Mouse (Mus musculus): ENCODE measurements around the gene Hectd4.
"Not testable (repeated sequence)": the region's sequence is repeated elsewhere in the genome, so short reads cannot be mapped to it uniquely, and the experiment has no call there.

Gene Hectd4

DNA sequence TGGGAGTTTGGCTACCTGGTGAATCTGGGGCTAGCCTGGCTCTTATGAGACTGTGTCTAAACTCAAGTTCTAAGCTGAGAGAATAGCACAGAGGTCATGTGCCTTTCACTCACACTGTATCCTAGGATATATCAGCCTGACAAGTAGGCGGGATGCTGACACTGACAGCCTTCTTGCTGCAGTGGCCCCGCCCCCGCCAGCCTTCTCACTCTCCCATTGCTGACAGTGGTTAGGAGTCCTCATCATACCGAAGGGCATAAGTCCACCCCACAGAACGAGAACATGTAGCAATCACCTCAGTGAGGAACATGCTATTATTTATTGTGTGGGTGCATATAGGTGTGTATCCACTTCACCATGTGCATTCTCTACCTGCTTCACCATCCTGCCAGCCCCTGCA lies 64.8 kb downstream of the Hectd4 start:
- DNase-seq (ENCODE audit: low spot score) = no peak

DNA sequence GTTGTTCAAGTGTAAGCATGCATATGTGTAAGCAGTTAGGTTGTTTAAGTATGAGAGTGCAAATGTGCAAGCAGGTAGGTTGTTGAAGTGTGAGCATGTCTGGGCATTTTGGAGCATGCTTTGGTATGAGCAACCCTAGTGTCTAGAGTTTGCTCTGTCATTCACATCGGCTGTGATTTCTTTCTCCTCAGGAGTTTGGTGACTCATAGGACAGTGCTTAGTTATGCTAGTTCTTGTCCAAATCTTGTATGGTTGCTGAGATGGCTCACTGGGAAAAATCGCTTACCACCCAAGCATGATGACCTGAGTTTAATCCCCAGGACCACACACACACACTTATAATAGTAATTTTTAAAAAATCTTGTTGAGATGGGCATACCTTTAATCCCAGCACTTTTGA lies 67.2 kb downstream of the Hectd4 start:
- DNase-seq (ENCODE audit: low spot score) = no peak

DNA sequence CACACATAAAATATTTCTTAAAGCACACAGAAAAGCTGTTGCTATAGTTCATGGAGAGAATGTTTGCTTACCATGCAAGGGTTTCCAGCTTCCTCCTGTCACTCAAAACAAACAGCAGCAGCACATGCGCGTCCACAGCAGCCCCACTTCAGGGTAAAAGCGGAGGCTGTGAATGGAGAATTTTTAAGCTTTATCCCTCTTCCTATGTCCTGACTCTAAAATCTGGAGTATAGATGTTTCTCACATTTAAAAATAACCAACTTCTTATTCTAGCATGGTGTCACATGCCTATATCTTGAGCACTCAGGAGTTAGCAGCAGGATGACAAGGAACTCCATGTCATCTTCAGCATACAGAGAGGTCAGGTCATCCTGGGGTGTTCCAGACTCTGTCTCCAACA lies 70.3 kb downstream of the Hectd4 start:
- DNase-seq (ENCODE audit: low spot score) = no peak

DNA sequence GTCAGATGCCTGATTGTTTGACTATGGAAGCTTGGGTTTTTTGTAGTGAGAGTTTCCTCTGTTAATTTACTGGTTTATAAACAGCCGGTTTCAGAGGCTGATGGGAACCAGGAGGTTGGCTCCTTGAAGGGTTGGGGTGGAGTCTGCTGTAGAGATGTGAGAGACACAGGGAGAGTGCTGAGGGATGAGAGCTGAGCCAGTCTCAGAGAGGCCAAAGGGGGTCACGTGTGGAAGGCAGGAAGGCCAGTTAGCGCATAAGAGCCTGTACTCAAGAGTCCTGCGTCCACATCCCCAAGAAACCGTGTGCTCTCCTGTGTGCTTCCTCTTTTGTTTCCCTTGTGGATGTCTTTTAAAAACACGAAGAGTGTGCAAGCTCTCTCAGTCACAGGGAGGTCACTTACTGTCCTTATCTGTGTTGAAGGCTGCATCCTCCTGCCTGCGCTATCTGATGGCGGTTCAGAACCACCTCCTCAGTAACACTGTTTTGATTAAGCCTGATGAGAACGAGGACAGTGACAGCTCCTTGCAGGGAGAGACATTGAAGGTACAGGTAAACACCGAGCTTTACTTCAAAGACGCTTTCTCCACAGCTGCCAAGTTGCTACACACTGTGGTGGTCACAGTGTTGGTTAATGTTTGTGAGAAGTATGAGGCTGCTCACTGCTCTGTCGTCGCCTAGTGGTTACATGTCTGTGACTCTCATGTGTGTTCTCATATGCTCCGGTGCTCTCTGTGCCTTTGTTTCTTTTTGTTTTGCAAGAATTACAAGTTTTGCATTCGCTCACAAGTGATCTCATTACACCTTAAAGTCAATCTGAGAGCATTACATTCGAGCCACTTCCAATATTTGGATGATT lies 72.5 kb downstream of the Hectd4 start:
- no peak for DNase-seq (ENCODE audit: low spot score)

DNA sequence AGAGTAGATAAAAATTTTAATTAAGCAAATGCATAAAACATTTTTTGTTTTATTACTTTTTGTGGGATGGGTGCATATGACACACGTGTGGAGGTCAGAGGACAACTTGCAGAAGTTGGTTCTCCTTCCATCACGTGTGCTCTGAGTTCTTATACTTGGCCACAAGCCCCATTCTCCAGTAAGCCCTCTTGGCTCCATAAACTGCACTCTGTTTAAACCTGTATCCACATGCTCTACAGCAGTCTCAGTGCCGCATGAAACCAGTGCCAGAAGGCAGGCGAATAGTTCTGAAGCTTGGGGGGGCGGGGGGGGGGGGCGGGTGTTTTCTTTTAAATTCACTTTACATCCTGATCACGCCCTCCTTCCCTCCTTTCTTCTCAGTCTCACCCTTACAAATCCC lies 85.0 kb downstream of the Hectd4 start:
- no peak for DNase-seq (ENCODE audit: low spot score)

DNA sequence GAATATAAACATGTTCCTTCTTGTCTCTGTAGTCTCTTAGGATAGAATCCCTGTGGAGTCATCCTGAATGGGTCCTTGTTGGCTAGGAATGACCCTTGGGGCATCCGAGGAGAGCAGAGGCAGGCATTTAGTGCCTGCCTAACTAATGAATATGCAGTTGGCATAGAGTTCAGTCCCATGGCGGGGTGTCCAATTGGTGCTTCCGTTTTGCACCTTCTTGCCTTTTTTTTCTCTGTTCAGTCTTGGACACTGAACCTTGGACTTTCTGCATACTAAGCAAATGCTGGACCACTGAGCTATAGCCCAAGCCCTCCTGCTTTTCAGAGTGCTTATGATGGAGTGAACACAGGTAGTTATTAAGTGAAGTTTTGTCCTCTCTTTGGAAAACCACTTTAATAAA lies 87.6 kb downstream of the Hectd4 start:
- no peak for DNase-seq (ENCODE audit: low spot score)

DNA sequence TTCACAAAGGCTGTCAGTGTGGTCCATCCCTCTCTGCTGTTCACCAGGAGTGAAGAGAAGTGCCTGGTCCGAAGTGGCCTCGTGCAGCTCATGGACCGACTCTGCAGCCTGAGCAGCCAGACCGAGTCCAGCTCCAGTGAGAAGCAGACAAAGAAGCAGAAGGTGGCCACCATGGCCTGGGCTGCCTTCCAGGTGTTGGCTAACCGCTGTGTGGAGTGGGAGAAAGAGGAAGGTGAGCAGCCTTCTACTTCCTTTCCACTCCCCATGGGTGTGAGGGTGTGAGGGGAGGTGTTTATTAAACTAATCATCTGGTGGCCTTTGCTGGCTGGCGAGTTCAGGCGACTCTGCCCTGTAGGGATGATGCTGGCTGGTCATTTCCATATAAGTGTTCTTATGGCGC lies 91.6 kb downstream of the Hectd4 start:
- no peak for DNase-seq (ENCODE audit: low spot score)

DNA sequence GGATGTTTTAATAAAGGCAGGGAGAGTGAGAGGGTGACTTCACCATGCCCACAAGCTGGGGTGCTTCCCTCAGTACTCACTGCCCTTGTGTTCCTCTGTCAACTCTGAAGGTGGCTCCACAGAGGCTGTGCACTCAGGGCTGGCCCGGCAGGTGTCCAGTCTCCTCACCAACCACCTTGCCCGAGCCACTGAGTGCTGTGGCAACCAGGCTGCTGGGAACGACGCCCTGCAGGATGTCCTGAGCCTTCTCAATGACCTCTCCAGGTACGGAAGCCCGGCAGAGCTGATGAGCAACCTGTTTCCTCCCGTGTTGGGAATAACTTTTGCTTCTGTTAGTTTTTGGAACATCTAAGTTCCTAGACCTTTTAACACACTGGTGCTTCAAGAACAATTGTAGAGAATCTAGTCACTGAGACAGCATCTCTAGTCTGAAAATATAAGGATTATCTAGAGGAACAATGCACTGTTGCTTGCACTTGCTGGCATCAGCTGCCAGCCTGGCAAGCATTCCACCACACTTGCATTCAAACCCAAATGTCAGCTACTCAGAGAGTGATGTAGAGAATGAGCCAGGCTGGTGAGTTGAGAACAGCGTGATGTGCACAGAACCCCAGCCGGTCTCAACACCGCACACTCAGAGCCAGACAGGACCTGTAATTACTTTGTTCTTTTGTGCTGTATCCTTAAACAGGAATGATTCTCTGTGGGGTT lies 93.9 kb downstream of the Hectd4 start:
- no peak for DNase-seq (ENCODE audit: low spot score)

DNA sequence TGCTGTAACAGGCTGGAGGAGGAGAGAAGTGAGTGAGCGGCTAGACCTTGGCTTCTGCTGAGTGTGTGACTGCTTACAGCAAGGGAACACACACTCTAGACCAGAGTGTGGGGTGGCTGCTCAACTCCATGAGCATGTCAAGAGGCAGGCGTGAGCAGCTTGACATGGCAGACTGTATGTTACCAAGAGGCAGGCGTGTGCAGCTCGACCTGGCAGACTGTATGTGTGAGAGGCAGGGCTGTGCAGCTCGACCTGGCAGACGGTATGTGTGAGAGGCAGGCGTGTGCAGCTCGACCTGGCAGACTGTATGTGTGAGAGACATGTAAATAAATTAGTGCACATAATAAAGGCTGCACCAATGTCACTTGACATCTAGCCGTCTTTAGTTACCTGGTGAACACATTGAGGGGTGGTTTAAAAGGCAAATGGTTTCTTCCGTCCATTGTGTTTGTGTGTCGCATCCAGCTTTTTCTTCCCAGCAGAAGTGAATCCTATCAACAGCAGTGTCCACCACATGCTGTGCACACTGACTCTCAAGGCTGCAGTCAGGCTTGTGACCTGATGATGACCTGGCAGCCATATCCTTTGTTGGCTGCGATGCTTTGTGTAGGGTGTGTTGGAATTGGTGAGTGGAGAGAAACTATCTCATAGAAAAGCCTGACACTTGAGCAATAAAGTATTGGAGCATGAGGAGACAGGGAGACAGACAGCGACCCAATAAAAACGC lies 106.2 kb downstream of the Hectd4 start:
- no peak for DNase-seq (ENCODE audit: low spot score)

DNA sequence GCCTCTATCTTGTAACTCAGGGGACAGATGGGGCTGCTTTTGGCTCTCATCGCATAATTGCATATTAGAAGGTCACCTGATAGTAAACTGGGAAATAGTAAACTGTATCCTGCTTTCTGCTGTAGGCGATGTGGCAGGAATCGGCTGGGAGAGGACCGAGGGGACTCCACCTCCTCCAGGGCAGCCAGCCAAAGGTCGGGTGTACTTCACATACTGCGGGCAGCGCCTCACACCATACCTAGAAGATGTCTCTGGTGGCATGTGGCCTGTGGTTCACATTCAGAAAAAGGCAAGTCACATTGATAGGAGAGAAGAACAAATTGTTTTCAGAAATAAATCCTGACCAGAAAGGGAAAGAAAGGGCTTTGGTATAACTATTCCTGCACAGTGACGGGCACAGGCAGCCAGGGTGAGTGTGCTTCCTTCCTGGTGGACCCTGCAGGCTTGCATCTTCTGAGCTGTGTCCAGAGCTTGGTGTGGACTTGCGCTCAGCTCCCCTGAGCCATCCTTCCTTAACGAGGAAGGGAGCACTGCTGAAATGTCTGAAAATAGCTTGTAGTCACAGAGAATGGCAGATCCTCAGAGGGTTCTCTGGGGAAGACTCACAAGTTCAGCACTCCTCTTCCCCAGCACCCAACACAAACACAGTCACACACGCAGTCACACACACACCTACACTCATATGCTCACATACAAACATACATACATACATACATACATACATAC lies 109.5 kb downstream of the Hectd4 start:
- DNase-seq (ENCODE audit: low spot score) = no peak

DNA sequence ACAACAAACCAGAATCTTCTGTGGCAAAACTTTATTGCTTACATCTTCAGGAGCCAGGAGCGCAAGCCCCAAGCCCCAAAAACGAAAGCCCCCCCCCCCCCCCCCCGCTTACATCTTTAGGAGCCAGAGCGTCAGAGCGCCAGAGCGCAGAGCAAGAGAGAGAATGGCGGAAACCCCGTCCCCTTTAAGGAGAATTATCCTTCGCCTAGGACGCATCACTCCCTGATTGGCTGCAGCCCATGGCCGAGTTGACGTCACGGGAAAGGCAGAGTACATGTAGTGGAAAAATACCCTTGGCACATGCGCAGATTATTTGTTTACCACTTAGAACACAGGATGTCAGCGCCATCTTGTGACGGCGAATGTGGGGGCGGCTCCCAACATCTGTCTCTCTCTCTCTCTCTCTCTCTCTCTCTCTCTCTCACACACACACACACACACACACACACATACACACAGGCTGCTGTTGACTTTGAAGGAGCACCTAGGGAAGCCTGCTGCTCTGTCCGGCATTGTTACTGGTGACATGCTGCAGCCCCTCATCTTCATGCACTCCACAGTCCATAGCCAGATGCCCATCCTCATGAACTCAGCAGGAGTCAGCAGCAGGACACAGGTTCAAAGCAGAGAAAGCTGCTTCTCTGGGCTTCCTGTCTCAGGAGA lies 110.3 kb downstream of the Hectd4 start:
- DNase-seq (ENCODE audit: low spot score) = not testable (repeated sequence)

DNA sequence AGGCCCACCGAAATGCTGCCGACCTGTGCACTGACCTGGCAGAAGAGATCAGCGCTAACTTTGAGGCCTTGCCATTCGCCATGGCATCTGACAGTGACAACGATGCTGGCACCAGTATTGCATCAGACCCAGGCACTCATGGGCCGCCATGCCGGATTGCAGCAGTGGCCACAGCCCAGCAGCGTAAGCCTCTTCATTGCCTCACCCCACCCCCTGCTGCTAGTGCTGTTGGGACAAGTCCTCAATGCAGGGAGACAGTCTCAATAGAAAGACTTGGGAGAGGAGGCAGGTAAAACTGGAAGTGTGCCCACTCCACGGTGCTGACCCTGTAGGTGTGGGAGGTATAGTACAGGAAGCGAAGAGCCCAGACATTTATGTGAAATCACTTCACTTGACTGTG lies 111.7 kb downstream of the Hectd4 start:
- no peak for DNase-seq (ENCODE audit: low spot score)

DNA sequence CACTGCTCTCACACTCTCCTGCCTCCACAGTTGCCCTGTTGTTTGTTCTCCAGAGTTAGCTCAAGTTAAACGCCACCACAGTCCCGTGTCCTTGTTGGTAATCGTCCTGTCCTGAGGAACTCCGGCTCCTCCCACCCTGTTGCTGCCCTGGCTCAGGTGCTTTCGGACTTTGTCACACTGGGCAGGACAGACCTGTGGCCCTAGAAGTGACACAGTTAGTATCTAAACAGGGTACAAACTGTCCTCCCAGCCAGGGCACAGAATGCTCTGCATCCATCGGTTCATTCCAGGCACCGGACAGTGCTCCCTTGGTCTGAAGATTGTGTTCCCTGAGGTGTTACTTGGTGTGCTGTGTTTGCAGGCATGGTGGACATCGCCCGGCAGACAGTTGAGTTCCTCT lies 114.0 kb downstream of the Hectd4 start:
- DNase-seq (ENCODE audit: low spot score) = no peak

DNA sequence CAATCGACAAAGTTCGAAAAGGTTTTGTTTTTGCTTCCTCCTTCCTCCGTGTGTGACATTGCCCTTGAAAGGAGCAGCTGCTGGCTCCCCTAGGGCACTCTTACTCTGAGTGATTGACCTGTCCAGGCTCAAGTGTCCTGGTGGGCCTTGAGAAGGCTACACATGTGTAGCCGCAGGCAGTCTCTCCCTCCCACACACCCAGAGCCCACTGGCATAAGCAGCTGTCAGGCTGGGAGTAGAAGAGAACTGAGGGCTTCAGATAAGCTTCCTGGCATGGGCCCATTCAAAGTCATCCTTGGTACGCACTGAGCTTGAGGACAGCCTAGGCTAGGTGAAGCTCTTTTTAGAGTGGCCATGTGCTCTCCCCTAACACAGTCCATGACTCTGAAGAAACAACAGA lies 114.4 kb downstream of the Hectd4 start:
- DNase-seq (ENCODE audit: low spot score) = no peak

DNA sequence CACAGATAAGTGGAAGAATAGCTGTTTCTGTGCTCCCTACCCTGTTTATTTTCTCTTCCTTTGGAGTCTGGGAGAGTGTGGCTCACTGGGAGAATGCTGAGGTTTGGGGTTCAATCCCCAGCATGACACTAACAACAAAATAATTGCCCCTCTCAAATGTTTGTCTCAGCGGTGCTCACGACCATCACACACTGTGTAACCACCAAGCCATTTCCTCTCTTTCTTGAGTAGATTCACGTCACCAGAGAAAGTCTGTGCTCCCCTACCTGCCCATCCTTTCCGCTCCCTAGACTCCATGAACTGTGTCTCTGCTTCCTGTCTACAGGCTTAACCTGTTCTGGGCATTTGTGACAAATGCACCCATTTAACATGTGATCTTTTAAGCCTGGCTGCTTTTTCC lies 115.4 kb downstream of the Hectd4 start:
- DNase-seq (ENCODE audit: low spot score) = no peak

DNA sequence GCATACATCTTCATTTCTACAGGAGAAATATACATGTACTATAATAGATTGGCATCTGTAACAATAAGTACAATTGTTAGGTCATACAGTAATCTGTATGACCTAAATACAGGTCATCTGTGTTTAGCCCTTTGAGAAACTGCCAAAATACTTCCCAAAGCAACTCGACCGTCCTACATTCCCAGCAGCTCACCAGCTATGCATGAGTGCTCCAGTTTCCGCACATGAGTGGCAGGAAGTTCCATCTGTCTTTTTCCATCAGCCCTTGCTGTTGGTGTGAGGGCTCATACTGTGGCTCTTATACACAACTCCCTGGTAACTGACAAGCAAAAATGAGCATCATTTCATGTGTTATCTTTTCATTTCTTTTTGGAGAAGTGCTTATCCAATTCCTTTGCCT lies 116.0 kb downstream of the Hectd4 start:
- DNase-seq (ENCODE audit: low spot score) = no peak

DNA sequence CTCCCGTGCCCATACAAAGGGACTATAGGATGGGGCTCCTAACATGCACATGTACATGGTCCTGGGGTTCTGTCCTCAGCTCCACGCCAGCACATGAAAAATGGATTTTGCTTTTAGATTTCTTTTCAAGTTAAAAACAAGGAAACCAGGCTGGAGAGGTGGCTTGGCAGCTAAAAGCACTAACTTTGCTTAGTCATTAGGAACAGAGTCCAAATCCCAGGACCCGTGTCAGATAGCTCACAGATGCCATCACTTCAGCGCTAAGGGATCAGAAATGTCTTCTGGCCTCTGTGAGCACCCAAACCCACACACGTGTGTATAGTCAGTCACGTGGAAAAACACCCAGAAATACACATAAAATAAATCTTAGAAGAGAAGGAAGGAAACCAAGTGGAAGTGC lies 116.8 kb downstream of the Hectd4 start:
- DNase-seq (ENCODE audit: low spot score) = no peak

DNA sequence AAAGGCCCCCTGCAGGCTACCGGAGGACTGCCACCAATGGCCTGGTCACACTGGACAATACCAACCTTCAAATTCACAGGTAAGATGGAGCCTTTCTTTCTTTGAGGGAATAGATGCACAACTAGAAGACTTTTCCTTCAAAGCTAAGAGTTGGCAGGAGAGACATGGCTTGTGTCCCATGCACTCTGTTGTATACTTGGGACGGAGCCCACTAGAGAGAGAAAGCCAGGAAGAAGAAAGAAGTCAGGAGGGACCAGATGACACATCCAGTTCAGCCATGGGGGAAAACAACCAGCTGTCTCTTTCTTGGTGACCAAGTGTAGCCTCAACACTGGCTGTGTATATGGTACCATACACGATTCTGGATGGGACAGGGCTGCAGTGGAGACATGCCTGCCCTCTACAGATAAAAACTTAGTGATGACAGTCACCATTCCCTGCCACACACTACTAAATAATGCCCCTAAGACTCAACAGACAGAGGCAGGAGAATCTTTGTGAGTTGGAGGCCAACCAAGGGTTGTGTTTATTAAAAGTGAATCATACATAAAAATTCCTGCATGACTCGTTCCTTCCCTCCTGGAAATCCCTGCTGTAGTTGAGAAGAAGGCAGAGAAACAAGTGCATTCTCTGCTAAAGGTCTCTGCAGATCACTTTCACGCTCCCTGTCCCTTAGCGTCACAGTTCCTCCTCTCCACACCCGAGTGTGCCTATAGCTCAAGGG lies 119.7 kb downstream of the Hectd4 start:
- no peak for DNase-seq (ENCODE audit: low spot score)

DNA sequence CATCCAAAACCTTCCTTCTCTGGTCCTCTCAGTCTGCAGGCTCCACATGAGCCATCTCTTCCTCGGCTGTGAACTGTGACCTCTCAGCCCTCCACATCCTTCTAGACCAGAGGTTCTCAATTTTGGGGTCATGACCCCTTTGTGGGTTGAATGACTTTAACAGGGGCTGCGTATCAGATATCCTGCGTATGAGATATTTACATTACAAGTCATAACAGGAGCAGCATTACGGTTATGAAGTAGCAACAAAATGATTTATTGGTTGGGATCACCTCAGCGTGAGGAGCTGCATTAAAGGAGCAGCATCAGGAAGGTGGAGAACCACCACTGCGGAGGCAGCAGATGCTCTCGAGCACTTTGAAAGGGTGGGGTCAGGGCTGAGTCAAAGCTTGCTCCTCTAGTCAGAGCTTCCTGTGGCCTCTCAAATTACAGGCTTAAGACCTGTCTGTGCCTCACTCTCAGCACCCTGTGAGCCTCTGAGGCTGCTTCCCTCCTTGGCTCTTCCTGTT lies 121.0 kb downstream of the Hectd4 start:
- DNase-seq (ENCODE audit: low spot score) = no peak

DNA sequence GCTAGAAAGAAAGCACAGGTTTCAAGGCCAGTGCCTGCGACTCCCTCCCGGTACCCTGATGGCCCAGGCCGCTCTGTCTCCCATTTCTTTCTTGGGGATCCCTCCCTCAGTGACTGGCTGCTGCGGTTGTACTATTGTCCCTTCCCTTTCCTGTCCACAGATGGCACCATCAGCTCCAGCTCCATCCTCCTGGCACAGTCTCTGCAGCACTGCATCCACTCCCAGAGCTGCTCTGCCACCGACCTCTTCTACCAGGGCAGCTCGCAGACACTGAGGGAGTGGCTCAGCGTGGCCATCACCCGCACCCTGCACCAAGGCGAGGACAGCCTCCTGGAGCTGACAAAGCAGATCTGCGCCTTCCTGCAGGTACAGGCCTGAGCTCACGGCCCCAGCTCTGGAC lies 122.5 kb downstream of the Hectd4 start:
- DNase-seq (ENCODE audit: low spot score) = no peak

DNA sequence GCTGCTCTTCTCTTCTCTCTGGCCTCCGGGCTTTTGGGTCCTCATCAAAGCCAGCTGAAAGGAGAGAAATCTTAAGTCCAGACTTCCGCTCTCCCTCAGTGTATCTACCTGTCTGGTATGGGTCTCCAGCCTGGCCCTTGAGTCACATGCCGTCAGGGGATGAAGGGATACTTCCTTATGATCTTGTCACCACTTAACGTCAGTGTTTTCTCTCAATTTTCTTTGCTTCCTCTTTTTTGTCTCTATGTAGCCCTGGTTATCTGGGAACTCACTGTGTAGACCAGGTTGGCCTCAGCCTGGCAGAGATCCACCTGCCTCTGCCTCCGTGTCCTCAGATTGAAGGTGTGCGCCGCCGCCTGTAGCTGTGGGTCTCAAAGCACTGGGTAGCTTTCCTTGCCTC lies 124.0 kb downstream of the Hectd4 start:
- DNase-seq (ENCODE audit: low spot score) = no peak

All from c-Kit-positive CD71-positive TER-119-positive erythroid progenitor cells, embryonic 14.5 days (primary cell).